Mouse (Mus musculus) forelimb bud, embryonic 11.5 days (tissue): ENCODE measurements around the gene Efl1.
"Not testable (repeated sequence)": the region's sequence is repeated elsewhere in the genome, so short reads cannot be mapped to it uniquely, and the experiment has no call there.

Experiments
- DNase-seq: peaks from one replicate; pipeline ENCODE4 v3.0.0-alpha.2; 2012; ENCODE audit warnings: low read depth, low spot score

The Efl1 gene

GRCm38 (mm10) chr7:82719740-82720139 lies 71.3 kb downstream of the Efl1 start:
- no peak for DNase-seq

GRCm38 (mm10) chr7:82720501-82720900 lies 72.1 kb downstream of the Efl1 start:
- DNase-seq: no peak

GRCm38 (mm10) chr7:82720906-82721305 lies 72.5 kb downstream of the Efl1 start:
- peak; percentile 80 for DNase-seq

- DNase-seq: no peak
These were observed 74.2 kb downstream of the Efl1 start for GRCm38 (mm10) chr7:82722486-82723123.

GRCm38 (mm10) chr7:82723151-82723871 lies 74.9 kb downstream of the Efl1 start:
- peak; percentile 44 for DNase-seq

GRCm38 (mm10) chr7:82724491-82724890 lies 76.1 kb downstream of the Efl1 start:
- DNase-seq: no peak

GRCm38 (mm10) chr7:82725006-82725636 lies 76.7 kb downstream of the Efl1 start:
- DNase-seq: no peak

- no peak for DNase-seq
These were observed 77.5 kb downstream of the Efl1 start for GRCm38 (mm10) chr7:82725741-82726450.

- no peak for DNase-seq
These were observed 78.7 kb downstream of the Efl1 start for GRCm38 (mm10) chr7:82727066-82727465.

- DNase-seq: not testable (repeated sequence)
These were observed 80.6 kb downstream of the Efl1 start for GRCm38 (mm10) chr7:82729009-82729408.

- no peak for DNase-seq
These were observed 84.7 kb downstream of the Efl1 start for GRCm38 (mm10) chr7:82733118-82733517.

- DNase-seq: no peak
These were observed 85.6 kb downstream of the Efl1 start for GRCm38 (mm10) chr7:82733995-82734394.

GRCm38 (mm10) chr7:82734748-82735600 lies 86.6 kb downstream of the Efl1 start:
- DNase-seq: no peak

- DNase-seq: no peak
These were observed 94.8 kb downstream of the Efl1 start for GRCm38 (mm10) chr7:82743116-82743765.

- DNase-seq: no peak
These were observed 95.8 kb downstream of the Efl1 start for GRCm38 (mm10) chr7:82744167-82744715.

- DNase-seq: no peak
These were observed 100.4 kb downstream of the Efl1 start for GRCm38 (mm10) chr7:82748812-82749211.

GRCm38 (mm10) chr7:82749239-82749638 lies 100.8 kb downstream of the Efl1 start:
- DNase-seq: no peak

- no peak for DNase-seq
These were observed 104.0 kb downstream of the Efl1 start for GRCm38 (mm10) chr7:82752171-82753085.

GRCm38 (mm10) chr7:82755602-82756155 lies 107.3 kb downstream of the Efl1 start:
- DNase-seq: no peak
